Comparison of ENCODE assay signal across 16 mouse cellular contexts in genomic region chr19:10692361-10692760, GRCm38 (mm10). TPM values are rescaled to one million over a fixed set of nuclear protein-coding genes. Genes with fewer than 3 reads are reported as not detected.
A peak's percentile ranks its signal among the peaks of the same experiment; 100 is the strongest.
DNase-seq lines count a peak whose midpoint lies in the region; ATAC-seq lines count a peak whose summit lies in the region.
"Had no signal": no experiment of that assay in that cellular context is flagged by ENCODE, and none has a peak within 500 bp of the region (broad histone marks: within the 10 kb centered on the region; RNA-seq: fewer than 3 reads in every experiment).

No protein-coding gene starts in this region.

- no peak for DNase-seq in heart, adult 8-10 months (ENCODE audit: low spot score)
- DNase-seq in liver, embryonic 13.5 days: no peak
- no peak for DNase-seq in left cerebral cortex, adult 18-20 months (ENCODE audit: low spot score in 2 of 2)
- DNase-seq: cerebellum, adult 9-11 months; lung, adult 2 months had no signal

- no peaks in the 10 kb centered on the region; the same call in 1 of the 2 replicates for H3K36me3 ChIP-seq in heart, embryonic 13.5 days
- H3K36me3 ChIP-seq in megakaryocyte, embryonic 14.5 days (replicated peaks; ENCODE audit: low read length): peaks cover 34% of the 10 kb centered on the region
- no peaks in the 10 kb centered on the region for H3K36me3 ChIP-seq in liver, embryonic 13.5 days
- H3K36me3 ChIP-seq: forebrain, embryonic 12.5 days had no signal

- H3K4me3 ChIP-seq in heart, embryonic 13.5 days: no peak overlapping the region
- H3K4me3 ChIP-seq in megakaryocyte, embryonic 14.5 days (replicated peaks): peak overlapping the region; percentile 73
- peak overlapping the region; percentile 28; the same call in 1 of the 2 replicates for H3K4me3 ChIP-seq in liver, embryonic 13.5 days (replicated peaks)
- H3K4me3 ChIP-seq: forebrain, embryonic 12.5 days had no signal

- H3K27me3 ChIP-seq in heart, embryonic 13.5 days (replicated peaks): no peaks in the 10 kb centered on the region
- H3K27me3 ChIP-seq in megakaryocyte, embryonic 14.5 days (replicated peaks): no peaks in the 10 kb centered on the region
- H3K27me3 ChIP-seq in liver, embryonic 13.5 days: no peaks in the 10 kb centered on the region
- H3K27me3 ChIP-seq: forebrain, embryonic 12.5 days; Patski had no signal

- H3K4me2 ChIP-seq in heart, embryonic 13.5 days: no peak overlapping the region
- H3K4me2 ChIP-seq in liver, embryonic 13.5 days: peak overlapping the region; percentile 87
- H3K4me2 ChIP-seq: forebrain, embryonic 12.5 days had no signal

- peaks cover 64% of the 10 kb centered on the region for H3K4me1 ChIP-seq in heart, embryonic 13.5 days
- peaks cover 94% of the 10 kb centered on the region for H3K4me1 ChIP-seq in megakaryocyte, embryonic 14.5 days
- peaks cover 85% of the 10 kb centered on the region for H3K4me1 ChIP-seq in liver, embryonic 13.5 days (replicated peaks)

- H3K27ac ChIP-seq in heart, embryonic 13.5 days (replicated peaks): no peak overlapping the region
- peak overlapping the region; percentile 94 for H3K27ac ChIP-seq in liver, embryonic 13.5 days
- H3K27ac ChIP-seq: forebrain, embryonic 12.5 days had no signal

- ATAC-seq in heart, embryonic 13.5 days (ENCODE audit: extremely low read depth, insufficient number of reproducible peaks, low FRiP score, low TSS enrichment): no peak
- ATAC-seq in megakaryocyte, adult 5-6 weeks (ENCODE audit: poor library complexity, severe bottlenecking): no peak
- no peak for ATAC-seq in liver, embryonic 13.5 days (ENCODE audit: low read depth)
- ATAC-seq in CD4-positive, CD25-positive, alpha-beta regulatory T cell, adult 4 months: no peak
- ATAC-seq: Patski had no signal

- H3K9me3 ChIP-seq in heart, embryonic 13.5 days: no peaks in the 10 kb centered on the region
- H3K9me3 ChIP-seq in megakaryocyte, embryonic 14.5 days: no peaks in the 10 kb centered on the region
- H3K9me3 ChIP-seq in liver, embryonic 13.5 days (replicated peaks): no peaks in the 10 kb centered on the region
- H3K9me3 ChIP-seq: forebrain, embryonic 12.5 days had no signal

- H3K9ac ChIP-seq in heart, embryonic 13.5 days: 0 out of 2 replicates have a peak overlapping the region, but pooled peaks have one; percentile 29
- peak overlapping the region; percentile 87 for H3K9ac ChIP-seq in liver, embryonic 13.5 days
- H3K9ac ChIP-seq: forebrain, embryonic 12.5 days had no signal

- 84% methylated on average over 4 of the region's 4 CpGs for WGBS in heart, embryonic 13.5 days
- 73% methylated on average over 4 of the region's 4 CpGs for WGBS in liver, embryonic 13.5 days (ENCODE audit: insufficient replicate concordance)

RNA-seq across cellular contexts. Expression of gene Vps37c, which starts 3.8 kb away (rescaled TPM):
- polyA plus RNA-seq in heart, embryonic 13.5 days (2015; fragmentation: Nextera tagmentation; extraction: Ambion mirVana): 28.4 and 30.3 TPM in 2 replicates
- total RNA-seq in heart, adult 8-10 months (2022): 10 to 100 TPM; 21.0 to 25.1 (median 23.0) TPM
- polyA plus RNA-seq in megakaryocyte, embryonic 14.5 days (2012; ENCODE audit: insufficient read depth, low replicate concordance): 60.2 and 90.5 TPM in 2 replicates
- 21.9 and 22.5 TPM in 2 replicates for total RNA-seq in megakaryocyte, adult 5-6 weeks (2015)
- 15.2 and 17.8 TPM in 2 replicates for total RNA-seq in megakaryocyte, adult 5-6 weeks (2017)
- 10.4 and 12.1 TPM in 2 replicates for polyA plus RNA-seq in liver, embryonic 13.5 days (2015; fragmentation: Nextera tagmentation; extraction: Ambion mirVana)
- 10 to 100 TPM; 21.7 to 25.8 TPM for total RNA-seq in left cerebral cortex, adult 18-20 months (2021)
- 10 to 100 TPM; 14.5 to 15.7 TPM for polyA plus RNA-seq in CD4-positive, CD25-positive, alpha-beta regulatory T cell, adult 4 months (2017; shearing (Covaris generic))

RNA-seq across cellular contexts. Expression of gene Pga5, which starts 14.5 kb away (rescaled TPM):
- polyA plus RNA-seq in heart, embryonic 13.5 days (2015; fragmentation: Nextera tagmentation; extraction: Ambion mirVana): not detected in 2 replicates
- not detected for total RNA-seq in heart, adult 8-10 months (2022)
- not detected in 2 replicates for polyA plus RNA-seq in megakaryocyte, embryonic 14.5 days (2012; ENCODE audit: insufficient read depth, low replicate concordance)
- not detected in 2 replicates for total RNA-seq in megakaryocyte, adult 5-6 weeks (2015)
- 0.20 TPM in 1 of 2 replicates, not detected in the other for total RNA-seq in megakaryocyte, adult 5-6 weeks (2017)
- polyA plus RNA-seq in liver, embryonic 13.5 days (2015; fragmentation: Nextera tagmentation; extraction: Ambion mirVana): not detected in 2 replicates
- not detected for total RNA-seq in left cerebral cortex, adult 18-20 months (2021)
- not detected for polyA plus RNA-seq in CD4-positive, CD25-positive, alpha-beta regulatory T cell, adult 4 months (2017; shearing (Covaris generic))
- total RNA-seq: gastrocnemius, adult 18-20 months; hematopoietic stem cell, adult 5-6 weeks; left cerebral cortex, adult 8-10 months had no signal
- polyA plus RNA-seq: embryonic facial prominence, embryonic 11.5 days; forebrain, embryonic 12.5 days; intestine, embryonic 14.5 days; lung, adult 2 months had no signal

RNA-seq across cellular contexts. Expression of gene Cd5, which starts 46.4 kb away (rescaled TPM):
- polyA plus RNA-seq in heart, embryonic 13.5 days (2015; fragmentation: Nextera tagmentation; extraction: Ambion mirVana): 0.71 TPM in 2 replicates
- total RNA-seq in heart, adult 8-10 months (2022): under 1 TPM; 0.16 to 0.26 (median 0.21) TPM
- not detected in 2 replicates for polyA plus RNA-seq in megakaryocyte, embryonic 14.5 days (2012; ENCODE audit: insufficient read depth, low replicate concordance)
- total RNA-seq in megakaryocyte, adult 5-6 weeks (2015): 0.78 and 1.5 TPM in 2 replicates
- total RNA-seq in megakaryocyte, adult 5-6 weeks (2017): 0.57 and 0.59 TPM in 2 replicates
- polyA plus RNA-seq in liver, embryonic 13.5 days (2015; fragmentation: Nextera tagmentation; extraction: Ambion mirVana): 0.08 TPM in 1 of 2 replicates, not detected in the other
- total RNA-seq in left cerebral cortex, adult 18-20 months (2021): under 1 TPM in 1 of 2 experiments, not detected in 1; 0.16 TPM
- polyA plus RNA-seq in CD4-positive, CD25-positive, alpha-beta regulatory T cell, adult 4 months (2017; shearing (Covaris generic)): 100 to 1,000 TPM; 449 to 646 TPM
- total RNA-seq: gastrocnemius, adult 18-20 months had no signal
- polyA plus RNA-seq: forebrain, embryonic 12.5 days; intestine, embryonic 14.5 days; Patski had no signal

RNA-seq across cellular contexts. Expression of gene Vwce, which starts 58.3 kb away (rescaled TPM):
- polyA plus RNA-seq in heart, embryonic 13.5 days (2015; fragmentation: Nextera tagmentation; extraction: Ambion mirVana): 0.59 TPM in 2 replicates
- total RNA-seq in heart, adult 8-10 months (2022): not detected
- polyA plus RNA-seq in megakaryocyte, embryonic 14.5 days (2012; ENCODE audit: insufficient read depth, low replicate concordance): 0.46 TPM in 1 of 2 replicates, not detected in the other
- 0.23 TPM in 1 of 2 replicates, not detected in the other for total RNA-seq in megakaryocyte, adult 5-6 weeks (2015)
- total RNA-seq in megakaryocyte, adult 5-6 weeks (2017): not detected in 2 replicates
- polyA plus RNA-seq in liver, embryonic 13.5 days (2015; fragmentation: Nextera tagmentation; extraction: Ambion mirVana): 5.3 and 5.8 TPM in 2 replicates
- total RNA-seq in left cerebral cortex, adult 18-20 months (2021): under 1 TPM; 0.66 to 1.00 TPM
- polyA plus RNA-seq in CD4-positive, CD25-positive, alpha-beta regulatory T cell, adult 4 months (2017; shearing (Covaris generic)): not detected
- total RNA-seq: gastrocnemius, adult 18-20 months; hematopoietic stem cell, adult 5-6 weeks had no signal

Comparison
In these comparisons a context has a peak if more than half of its experiments do, and no peak if none do; other contexts are left out.
1. RNA of gene Cd5, which starts 46.4 kb away (polyA plus RNA-seq): 449 to 646 TPM in CD4-positive, CD25-positive, alpha-beta regulatory T cell, adult 4 months; 0.71 TPM in heart, embryonic 13.5 days, 0.08 TPM in liver, embryonic 13.5 days and not detected in megakaryocyte, embryonic 14.5 days; every median in the first group is over 100 times any median in the second.